Mouse (Mus musculus): ENCODE data around the gene Acot2. TPM values are rescaled to one million over a fixed set of nuclear protein-coding genes. Genes with fewer than 3 reads are reported as not detected.
"Not testable (repeated sequence)": the region's sequence is repeated elsewhere in the genome, so short reads cannot be mapped to it uniquely, and the experiment has no call there.

The Acot2 gene
- total RNA-seq, 2 experiments from 2014 or later, result 9.9 to 10.9 TPM

DNA sequence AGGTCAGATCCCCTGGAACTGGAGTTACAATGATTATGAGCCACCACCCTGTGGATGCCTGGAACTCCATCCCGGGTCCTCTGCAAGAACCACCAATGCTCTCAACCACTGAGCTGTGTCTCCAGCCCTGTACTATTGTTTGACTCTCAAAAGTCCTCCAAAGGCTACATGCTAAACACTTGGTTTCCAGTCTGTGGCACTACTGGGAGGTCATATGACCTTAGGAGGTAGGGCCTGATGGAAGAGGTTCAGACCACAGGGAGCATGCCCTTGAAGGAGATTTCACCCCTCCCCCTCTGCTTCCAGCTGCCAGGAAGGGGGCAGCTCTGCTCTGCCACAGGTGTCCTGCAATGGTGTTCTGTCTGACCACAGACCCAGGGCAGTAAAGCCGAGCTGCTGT, 45.6 kb downstream of the Acot2 start:
- not testable (repeated sequence) for DNase-seq (ENCODE audit: low spot score in 2 of 2)

GRCm38 (mm10) chr12:84034108-84034507, 46.4 kb downstream of the Acot2 start:
- no peak for DNase-seq (ENCODE audit: low spot score in 2 of 2)

GRCm38 (mm10) chr12:84038241-84038640, 50.6 kb downstream of the Acot2 start, which contains the start of gene Acot4:
Acot4 (plus strand) TSS chr12:84038379.
- DNase-seq (ENCODE audit: low spot score in 2 of 2), result peak in 1 of 2 experiments; percentile 14

DNA sequence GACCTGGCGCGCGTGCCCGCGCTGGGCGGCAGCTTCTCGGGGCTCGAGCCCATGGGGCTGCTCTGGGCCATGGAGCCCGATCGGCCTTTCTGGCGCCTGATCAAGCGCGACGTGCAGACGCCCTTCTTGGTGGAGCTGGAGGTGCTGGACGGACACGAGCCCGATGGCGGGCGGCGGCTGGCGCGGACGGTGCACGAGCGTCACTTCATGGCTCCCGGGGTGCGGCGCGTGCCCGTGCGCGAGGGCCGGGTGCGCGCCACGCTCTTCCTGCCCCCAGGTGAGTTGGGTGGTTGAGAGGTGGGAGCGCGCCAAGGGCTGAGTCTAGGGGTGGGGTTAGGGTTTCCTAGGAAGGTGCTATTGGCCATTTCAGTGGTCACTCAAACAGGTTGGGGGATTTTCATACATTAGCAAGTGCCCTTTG, 51.0 kb downstream of the Acot2 start, which contains the start of gene Gm49366:
Gene Gm49366, plus strand, starts transcription at position 245 of the 421 bp plus-strand sequence.
- DNase-seq (ENCODE audit: low spot score in 2 of 2), result peak; percentile 26 to 40

GRCm38 (mm10) chr12:84042248-84042647, 54.6 kb downstream of the Acot2 start:
- DNase-seq (ENCODE audit: low spot score in 2 of 2), result no peak

Other genes with a start within 250 kb of the Acot2 start
- 1 to 10 TPM; 8.5 to 8.9 TPM for gene Papln, start 224.2 kb upstream of the Acot2 start, total RNA-seq (2021)
- 10 to 100 TPM; 69.9 to 76.2 TPM for gene Numb, start 65.9 kb upstream of the Acot2 start, total RNA-seq (2021)
- gene Riox1, start 37.3 kb upstream of the Acot2 start, total RNA-seq (2021), result 10 to 100 TPM; 18.0 to 20.1 TPM
- gene Heatr4, start 3.0 kb upstream of the Acot2 start, total RNA-seq (2021), result not detected
- gene Acot1, start 21.6 kb downstream of the Acot2 start, total RNA-seq (2021), result 10 to 100 TPM; 15.4 to 17.8 TPM
- 1 to 10 TPM; 2.4 to 2.7 TPM for gene Acot4, start 50.5 kb downstream of the Acot2 start, total RNA-seq (2021)
- 1 to 10 TPM in 1 of 2 experiments, not detected in 1; 1.5 TPM for gene Gm49366, start 51.1 kb downstream of the Acot2 start, total RNA-seq (2021)
- gene Acot3, start 64.3 kb downstream of the Acot2 start, total RNA-seq (2021), result 1 to 10 TPM; 3.0 to 3.8 TPM
- 1 to 10 TPM; 5.7 to 6.6 TPM for gene Acot5, start 81.5 kb downstream of the Acot2 start, total RNA-seq (2021)
- 1 to 10 TPM; 4.3 TPM for gene Acot6, start 112.8 kb downstream of the Acot2 start, total RNA-seq (2021)
- 10 to 100 TPM; 90.2 to 94.7 TPM for gene Dnal1, start 126.5 kb downstream of the Acot2 start, total RNA-seq (2021)
- 1 to 10 TPM; 4.2 to 6.9 TPM for gene Pnma1, start 160.6 kb downstream of the Acot2 start, total RNA-seq (2021)
- 10 to 100 TPM; 18.2 to 19.8 TPM for gene Elmsan1, start 231.0 kb downstream of the Acot2 start, total RNA-seq (2021)

All from left cerebral cortex, adult 18-20 months (tissue).